ENCODE assay signal across 15 mouse cellular contexts in the genomic region with DNA sequence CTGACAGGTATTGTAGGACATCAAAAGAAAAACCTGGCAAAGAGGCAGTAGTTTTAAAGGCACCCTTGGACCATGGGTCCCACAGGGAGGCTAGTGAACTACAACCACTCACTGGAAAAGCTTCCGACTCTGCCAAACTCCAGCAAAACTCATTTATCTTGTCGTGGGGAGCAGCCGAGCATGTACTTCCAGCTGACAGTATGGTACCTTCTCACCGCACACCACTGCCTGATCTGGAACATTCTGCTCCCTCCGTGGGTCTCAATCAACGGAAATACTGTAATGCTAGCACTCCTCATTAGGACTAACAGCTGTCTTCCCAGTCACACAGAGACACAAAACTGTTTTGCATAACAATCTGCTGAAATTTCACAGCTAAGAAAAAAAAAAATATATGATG. TPM values are rescaled to one million over a fixed set of nuclear protein-coding genes. Genes with fewer than 3 reads are reported as not detected.
DNase-seq lines count a peak whose midpoint lies in the region; ATAC-seq and TF ChIP-seq lines count a peak whose summit lies in the region.
"Had no signal": no experiment of that assay in that cellular context is flagged by ENCODE, and none has a peak within 500 bp of the region (broad histone marks: within the 10 kb centered on the region; RNA-seq: fewer than 3 reads in every experiment).

No protein-coding gene starts in this region.

- TF ChIP-seq CTCF in intestine, postnatal 0 days (IDR thresholded peaks at IDR 0.05; ENCODE audit: low read depth) = no peak

- H3K27me3 ChIP-seq in forebrain, embryonic 15.5 days = no peaks in the 10 kb centered on the region
- no peaks in the 10 kb centered on the region for H3K27me3 ChIP-seq in forebrain, embryonic 10.5 days (ENCODE audit: poor library complexity, severe bottlenecking)
- no peaks in the 10 kb centered on the region for H3K27me3 ChIP-seq in lung, embryonic 16.5 days (ENCODE audit: control insufficient read depth, insufficient read depth, low read depth, low read length)
- no peaks in the 10 kb centered on the region for H3K27me3 ChIP-seq in neural tube, embryonic 14.5 days (ENCODE audit: control insufficient read depth, insufficient read depth, low read length)
- H3K27me3 ChIP-seq in intestine, postnatal 0 days (replicated peaks; ENCODE audit: control insufficient read depth, insufficient read depth, low read length) = no peaks in the 10 kb centered on the region
- H3K27me3 ChIP-seq: embryonic facial prominence, embryonic 15.5 days had no signal

- no peak overlapping the region for H3K9ac ChIP-seq in forebrain, embryonic 15.5 days (replicated peaks)
- H3K9ac ChIP-seq in lung, embryonic 16.5 days (ENCODE audit: low read length) = no peak overlapping the region
- H3K9ac ChIP-seq in neural tube, embryonic 14.5 days (replicated peaks; ENCODE audit: low read depth, low read length) = no peak overlapping the region
- no peak overlapping the region for H3K9ac ChIP-seq in intestine, postnatal 0 days (ENCODE audit: low read depth, low read length)
- H3K9ac ChIP-seq: embryonic facial prominence, embryonic 15.5 days had no signal

- peaks cover 9% of the 10 kb centered on the region; the same call in 1 of the 2 replicates for H3K4me1 ChIP-seq in forebrain, embryonic 15.5 days
- H3K4me1 ChIP-seq in forebrain, embryonic 10.5 days = no peaks in the 10 kb centered on the region
- H3K4me1 ChIP-seq in lung, embryonic 16.5 days (replicated peaks; ENCODE audit: control insufficient read depth, insufficient read depth, low read length) = 0 out of 2 replicates have a peak, but pooled peaks cover 2% of the 10 kb centered on the region
- no peaks in the 10 kb centered on the region for H3K4me1 ChIP-seq in neural tube, embryonic 14.5 days (ENCODE audit: control insufficient read depth, insufficient read depth, low read length)
- 0 out of 2 replicates have a peak, but pooled peaks cover 3% of the 10 kb centered on the region for H3K4me1 ChIP-seq in intestine, postnatal 0 days (replicated peaks; ENCODE audit: control insufficient read depth, insufficient read depth, low read length)
- H3K4me1 ChIP-seq: embryonic facial prominence, embryonic 15.5 days had no signal

- no peak overlapping the region for H3K27ac ChIP-seq in forebrain, embryonic 15.5 days (replicated peaks)
- no peak overlapping the region for H3K27ac ChIP-seq in forebrain, embryonic 10.5 days
- H3K27ac ChIP-seq in lung, embryonic 16.5 days (ENCODE audit: low read length) = no peak overlapping the region
- H3K27ac ChIP-seq in neural tube, embryonic 14.5 days (ENCODE audit: low read depth, low read length) = peak overlapping the region; percentile 34; the same call in 1 of the 2 replicates
- no peak overlapping the region for H3K27ac ChIP-seq in intestine, postnatal 0 days (ENCODE audit: low read depth, low read length)
- H3K27ac ChIP-seq: embryonic facial prominence, embryonic 15.5 days had no signal

- H3K4me3 ChIP-seq in forebrain, embryonic 15.5 days = no peak overlapping the region
- H3K4me3 ChIP-seq in forebrain, embryonic 10.5 days = no peak overlapping the region
- no peak overlapping the region for H3K4me3 ChIP-seq in lung, embryonic 16.5 days (ENCODE audit: low read length)
- H3K4me3 ChIP-seq in neural tube, embryonic 14.5 days (ENCODE audit: low read depth, low read length) = no peak overlapping the region
- H3K4me3 ChIP-seq in intestine, postnatal 0 days (ENCODE audit: low read depth, low read length) = no peak overlapping the region
- H3K4me3 ChIP-seq: embryonic facial prominence, embryonic 15.5 days; myocyte had no signal

- no peak for DNase-seq in forebrain, embryonic 10.5 days (ENCODE audit: extremely low spot score, low spot score)
- DNase-seq in lung, postnatal 36 days = no peak
- DNase-seq in kidney, adult 9 months = peak; percentile 58
- DNase-seq in spleen, postnatal 10 days (ENCODE audit: low spot score in 2 of 2) = no peak
- DNase-seq: adrenal gland, postnatal 14 days; cerebellum, adult 2 months; gastrocnemius, postnatal 10 days; lung, postnatal 14 days; thymus, postnatal 25 days had no signal

- no peaks in the 10 kb centered on the region for H3K9me3 ChIP-seq in forebrain, embryonic 15.5 days
- no peaks in the 10 kb centered on the region for H3K9me3 ChIP-seq in forebrain, embryonic 10.5 days
- no peaks in the 10 kb centered on the region for H3K9me3 ChIP-seq in lung, embryonic 16.5 days (ENCODE audit: control insufficient read depth, low read length)
- H3K9me3 ChIP-seq in neural tube, embryonic 14.5 days (ENCODE audit: control insufficient read depth, low read length) = no peaks in the 10 kb centered on the region
- no peaks in the 10 kb centered on the region for H3K9me3 ChIP-seq in intestine, postnatal 0 days (ENCODE audit: control insufficient read depth)
- H3K9me3 ChIP-seq: embryonic facial prominence, embryonic 15.5 days had no signal

- H3K4me2 ChIP-seq in forebrain, embryonic 15.5 days (replicated peaks) = no peak overlapping the region
- no peak overlapping the region for H3K4me2 ChIP-seq in lung, embryonic 16.5 days (ENCODE audit: low read depth, low read length)
- no peak overlapping the region for H3K4me2 ChIP-seq in neural tube, embryonic 14.5 days (ENCODE audit: low read depth, low read length)
- H3K4me2 ChIP-seq in intestine, postnatal 0 days (replicated peaks; ENCODE audit: low read depth) = no peak overlapping the region
- H3K4me2 ChIP-seq: embryonic facial prominence, embryonic 15.5 days had no signal

- ATAC-seq in forebrain, embryonic 15.5 days (replicated peaks) = 0 out of 2 replicates have a peak, but pooled peaks have one; percentile 45
- ATAC-seq in lung, embryonic 16.5 days (ENCODE audit: low read depth) = peak; percentile 37; the same call in 1 of the 2 replicates
- peak; percentile 87 for ATAC-seq in neural tube, embryonic 14.5 days (ENCODE audit: low read depth)
- ATAC-seq in intestine, postnatal 0 days = no peak

- H3K36me3 ChIP-seq in forebrain, embryonic 15.5 days = peaks cover 30% of the 10 kb centered on the region
- H3K36me3 ChIP-seq in forebrain, embryonic 10.5 days (replicated peaks) = peaks cover 68% of the 10 kb centered on the region
- peaks cover 20% of the 10 kb centered on the region for H3K36me3 ChIP-seq in lung, embryonic 16.5 days (ENCODE audit: control insufficient read depth, insufficient read depth, low read length)
- H3K36me3 ChIP-seq in neural tube, embryonic 14.5 days (ENCODE audit: control insufficient read depth, insufficient read depth, low read length) = peaks cover 13% of the 10 kb centered on the region
- H3K36me3 ChIP-seq in intestine, postnatal 0 days (ENCODE audit: control insufficient read depth, insufficient read depth) = peaks cover 25% of the 10 kb centered on the region

- WGBS in forebrain, embryonic 15.5 days = 52% methylated on average over 6 of the region's 6 CpGs
- 93% methylated on average over 6 of the region's 6 CpGs for WGBS in forebrain, embryonic 10.5 days
- 48% methylated on average over 6 of the region's 6 CpGs for WGBS in lung, embryonic 16.5 days
- WGBS in neural tube, embryonic 14.5 days = 14% methylated on average over 6 of the region's 6 CpGs
- WGBS in intestine, postnatal 0 days = 70% methylated on average over 6 of the region's 6 CpGs

RNA-seq across cellular contexts. Expression of a gene that starts 48.6 kb away (rescaled TPM):
- 42.8 and 45.5 TPM in 2 replicates for polyA plus RNA-seq in forebrain, embryonic 15.5 days (2015; fragmentation: Nextera tagmentation; extraction: Ambion mirVana)
- polyA plus RNA-seq in forebrain, embryonic 10.5 days (2016; fragmentation: Nextera tagmentation; extraction: Ambion mirVana) = 31.0 and 32.1 TPM in 2 replicates
- polyA plus RNA-seq in lung, embryonic 16.5 days (2015; fragmentation: Nextera tagmentation; extraction: Ambion mirVana) = 21.3 and 23.1 TPM in 2 replicates
- 70.8 and 75.0 TPM in 2 replicates for polyA plus RNA-seq in neural tube, embryonic 14.5 days (2014; fragmentation: Nextera tagmentation; extraction: Ambion mirVana)
- polyA plus RNA-seq in intestine, postnatal 0 days (2015; fragmentation: Nextera tagmentation; extraction: Ambion mirVana) = 7.7 and 8.0 TPM in 2 replicates
